Mouse (Mus musculus): ENCODE results near the gene Gigyf1. TPM values are rescaled to one million over a fixed set of nuclear protein-coding genes. Genes with fewer than 3 reads are reported as not detected.

Gigyf1 gene
- polyA plus RNA-seq, 1 experiment from 2014 or later = 14.0 TPM

DNA sequence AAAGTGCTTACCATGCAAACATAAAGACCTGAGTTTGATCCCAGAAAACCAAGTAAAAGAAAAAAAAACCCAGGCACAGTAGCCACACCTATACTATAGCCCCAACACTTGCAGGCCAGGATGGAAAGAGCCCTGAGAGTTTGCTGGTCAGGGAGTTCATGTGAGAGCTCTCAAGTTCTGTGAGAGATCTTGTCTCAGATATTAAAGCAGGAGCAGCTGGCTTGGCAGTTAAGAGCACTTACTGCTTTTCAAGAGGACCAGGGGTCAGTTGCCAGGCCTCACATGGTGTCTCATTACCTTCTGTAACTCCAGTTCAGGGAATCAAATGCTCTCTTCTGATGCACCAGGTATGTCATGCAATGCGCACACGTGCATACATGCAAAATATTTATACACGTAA, 16.4 kb downstream of the Gigyf1 start:
- Histone ChIP-seq H3K9ac (ENCODE audit: low read length) (no peak overlapping the region), H3K4me1 (replicated peaks; ENCODE audit: control insufficient read depth, insufficient read depth, low read length) (0 out of 2 replicates have a peak, but pooled peaks cover 7% of the 10 kb centered on the region), H3K9me3 (ENCODE audit: control insufficient read depth, low read length) (no peaks in the 10 kb centered on the region), H3K36me3 (ENCODE audit: control insufficient read depth, insufficient read depth, low read length) (no peaks in the 10 kb centered on the region), H3K4me3 (ENCODE audit: low read depth, low read length) (no peak overlapping the region), H3K27me3 (ENCODE audit: control insufficient read depth, insufficient read depth, low read length) (no peaks in the 10 kb centered on the region), H3K4me2 (ENCODE audit: low read depth, low read length, severe bottlenecking) (no peak overlapping the region), H3K27ac (ENCODE audit: low read depth, low read length) (no peak overlapping the region)
- WGBS = 96% methylated on average over 3 of the region's 3 CpGs
- no peak for ATAC-seq (replicated peaks; ENCODE audit: low FRiP score)
- DNase-seq (ENCODE audit: low spot score) = peak; percentile 40

DNA sequence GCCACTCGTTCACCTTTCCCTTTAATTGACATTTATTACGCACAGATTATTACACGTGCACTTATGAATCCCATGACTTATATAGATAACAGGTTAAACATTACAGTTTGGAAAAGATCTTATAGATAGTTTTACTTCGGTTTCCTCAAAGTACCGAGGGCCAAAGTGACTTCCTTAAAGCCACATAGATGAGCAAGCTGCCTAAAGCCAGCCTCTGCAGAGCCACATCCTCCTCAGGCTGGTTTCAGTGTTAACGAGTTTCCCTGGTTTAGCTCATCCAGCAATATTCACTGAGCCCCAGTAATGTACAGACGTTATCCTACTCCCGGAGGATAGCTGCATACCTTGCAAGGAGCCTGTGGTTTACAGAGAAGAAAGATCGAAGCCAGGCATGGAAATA, 17.0 kb downstream of the Gigyf1 start:
- Histone ChIP-seq H3K36me3 (ENCODE audit: control insufficient read depth, insufficient read depth, low read length) (no peaks in the 10 kb centered on the region), H3K27ac (ENCODE audit: low read depth, low read length) (no peak overlapping the region), H3K9ac (ENCODE audit: low read length) (no peak overlapping the region), H3K4me2 (ENCODE audit: low read depth, low read length, severe bottlenecking) (no peak overlapping the region), H3K27me3 (ENCODE audit: control insufficient read depth, insufficient read depth, low read length) (no peaks in the 10 kb centered on the region), H3K4me1 (replicated peaks; ENCODE audit: control insufficient read depth, insufficient read depth, low read length) (0 out of 2 replicates have a peak, but pooled peaks cover 4% of the 10 kb centered on the region), H3K4me3 (ENCODE audit: low read depth, low read length) (no peak overlapping the region), H3K9me3 (ENCODE audit: control insufficient read depth, low read length) (no peaks in the 10 kb centered on the region)
- 87% methylated on average over 9 of the region's 9 CpGs for WGBS
- no peak for DNase-seq (ENCODE audit: low spot score)
- ATAC-seq (replicated peaks; ENCODE audit: low FRiP score) = no peak

- Histone ChIP-seq H3K27me3 (ENCODE audit: control insufficient read depth, insufficient read depth, low read length) (no peaks in the 10 kb centered on the region), H3K27ac (ENCODE audit: low read depth, low read length) (no peak overlapping the region), H3K4me1 (replicated peaks; ENCODE audit: control insufficient read depth, insufficient read depth, low read length) (no peaks in the 10 kb centered on the region), H3K9me3 (ENCODE audit: control insufficient read depth, low read length) (no peaks in the 10 kb centered on the region), H3K4me3 (ENCODE audit: low read depth, low read length) (no peak overlapping the region), H3K9ac (ENCODE audit: low read length) (no peak overlapping the region), H3K4me2 (ENCODE audit: low read depth, low read length, severe bottlenecking) (no peak overlapping the region), H3K36me3 (ENCODE audit: control insufficient read depth, insufficient read depth, low read length) (no peaks in the 10 kb centered on the region)
- ATAC-seq (replicated peaks; ENCODE audit: low FRiP score) = no peak
- WGBS = 63% methylated on average over 4 of the region's 4 CpGs
- peak; percentile 47 for DNase-seq (ENCODE audit: low spot score)
Measured at GRCm38 (mm10) chr5:137537461-137537860, 19.1 kb downstream of the Gigyf1 start.

DNA sequence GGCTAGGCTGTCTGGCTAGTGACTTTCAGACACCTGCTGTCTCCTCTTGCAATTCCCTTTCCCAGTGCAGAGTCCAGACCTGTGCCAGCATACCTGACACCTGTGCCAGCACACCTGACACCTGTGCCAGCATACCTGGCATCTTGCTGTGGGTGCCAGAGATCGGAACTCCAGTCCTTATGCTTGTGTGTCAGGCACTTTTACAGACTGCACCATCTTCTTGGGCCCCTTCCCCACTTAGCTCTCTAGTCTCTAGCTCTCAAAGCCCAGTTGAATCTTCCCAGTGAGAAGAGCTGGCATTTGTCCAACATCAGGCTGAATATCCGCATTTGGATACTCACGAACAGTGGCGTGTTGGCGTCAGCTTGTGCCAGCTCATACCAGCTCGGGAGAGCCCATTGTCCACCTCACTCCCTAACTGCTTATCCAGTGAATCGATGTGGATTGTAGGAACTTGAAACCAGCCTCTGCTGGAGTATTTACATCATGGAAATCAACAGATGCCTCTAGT, 21.0 kb downstream of the Gigyf1 start:
- H3K4me2 ChIP-seq (ENCODE audit: low read depth, low read length, severe bottlenecking) = no peak overlapping the region
- ATAC-seq (replicated peaks; ENCODE audit: low FRiP score) = no peak

DNA sequence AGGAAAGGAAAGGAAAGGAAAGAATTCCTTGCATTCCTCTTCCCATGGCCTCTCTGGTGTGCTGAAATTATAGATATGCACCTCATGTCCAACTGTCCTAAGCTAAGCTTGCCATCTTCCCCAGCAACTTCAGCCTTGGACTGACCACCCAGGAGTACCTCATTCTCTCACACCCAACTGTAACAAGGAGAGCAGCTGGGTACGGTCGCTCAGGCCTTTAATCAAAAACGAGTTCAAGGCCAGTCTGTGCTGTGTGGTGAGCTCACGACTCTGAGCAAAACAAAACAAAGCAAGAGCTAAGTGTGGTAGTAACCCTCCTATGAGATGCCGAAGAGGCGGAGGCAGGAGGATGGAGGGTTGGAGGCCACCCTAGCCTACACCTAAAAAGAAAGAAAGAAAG, 22.6 kb downstream of the Gigyf1 start:
- DNase-seq (ENCODE audit: low spot score) = peak; percentile 30
- Histone ChIP-seq H3K9ac (ENCODE audit: low read length) (no peak overlapping the region), H3K4me1 (replicated peaks; ENCODE audit: control insufficient read depth, insufficient read depth, low read length) (no peaks in the 10 kb centered on the region), H3K9me3 (ENCODE audit: control insufficient read depth, low read length) (no peaks in the 10 kb centered on the region), H3K4me3 (ENCODE audit: low read depth, low read length) (no peak overlapping the region), H3K27ac (ENCODE audit: low read depth, low read length) (no peak overlapping the region), H3K4me2 (ENCODE audit: low read depth, low read length, severe bottlenecking) (no peak overlapping the region), H3K27me3 (ENCODE audit: control insufficient read depth, insufficient read depth, low read length) (no peaks in the 10 kb centered on the region), H3K36me3 (ENCODE audit: control insufficient read depth, insufficient read depth, low read length) (no peaks in the 10 kb centered on the region)
- ATAC-seq (replicated peaks; ENCODE audit: low FRiP score) = no peak
- 73% methylated on average over 6 of the region's 6 CpGs for WGBS

More for the DNA sequence above, 21.0 kb downstream of the Gigyf1 start:
- H3K4me3 ChIP-seq (ENCODE audit: low read depth, low read length) = no peak overlapping the region
- H3K27me3 ChIP-seq (ENCODE audit: control insufficient read depth, insufficient read depth, low read length) = no peaks in the 10 kb centered on the region
- 78% methylated on average over 7 of the region's 7 CpGs for WGBS
- no peaks in the 10 kb centered on the region for H3K4me1 ChIP-seq (replicated peaks; ENCODE audit: control insufficient read depth, insufficient read depth, low read length)
- H3K9ac ChIP-seq (ENCODE audit: low read length) = no peak overlapping the region
- no peak overlapping the region for H3K27ac ChIP-seq (ENCODE audit: low read depth, low read length)
- no peaks in the 10 kb centered on the region for H3K36me3 ChIP-seq (ENCODE audit: control insufficient read depth, insufficient read depth, low read length)
- DNase-seq (ENCODE audit: low spot score) = peak; percentile 39
- H3K9me3 ChIP-seq (ENCODE audit: control insufficient read depth, low read length) = no peaks in the 10 kb centered on the region

- Histone ChIP-seq H3K27ac (ENCODE audit: low read depth, low read length) (no peak overlapping the region), H3K4me1 (replicated peaks; ENCODE audit: control insufficient read depth, insufficient read depth, low read length) (no peaks in the 10 kb centered on the region), H3K27me3 (ENCODE audit: control insufficient read depth, insufficient read depth, low read length) (no peaks in the 10 kb centered on the region), H3K4me3 (ENCODE audit: low read depth, low read length) (no peak overlapping the region), H3K4me2 (ENCODE audit: low read depth, low read length, severe bottlenecking) (no peak overlapping the region), H3K36me3 (ENCODE audit: control insufficient read depth, insufficient read depth, low read length) (no peaks in the 10 kb centered on the region), H3K9ac (ENCODE audit: low read length) (no peak overlapping the region), H3K9me3 (ENCODE audit: control insufficient read depth, low read length) (no peaks in the 10 kb centered on the region)
- 78% methylated on average over 5 of the region's 5 CpGs for WGBS
- no peak for ATAC-seq (replicated peaks; ENCODE audit: low FRiP score)
- peak; percentile 35 for DNase-seq (ENCODE audit: low spot score)
Measured at GRCm38 (mm10) chr5:137541768-137542540, 23.6 kb downstream of the Gigyf1 start.

DNA sequence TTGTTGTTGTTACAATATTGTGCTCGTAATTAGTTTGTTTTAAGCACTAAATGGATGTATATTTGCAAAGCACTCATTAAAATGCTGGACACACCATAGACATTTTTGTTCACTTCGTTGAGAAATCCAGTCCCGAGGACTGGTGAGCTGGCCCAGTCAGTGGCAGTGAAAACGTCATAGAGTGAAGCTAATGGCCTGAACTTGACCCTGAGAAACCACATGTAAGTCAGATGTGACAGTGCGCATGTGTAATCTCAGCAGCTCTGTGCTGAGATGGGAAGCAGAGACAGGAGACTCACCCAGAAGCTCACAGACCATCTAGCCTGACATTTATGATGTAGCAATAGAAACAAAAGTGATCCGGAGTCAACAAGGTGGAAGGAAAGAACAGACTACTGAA, 26.6 kb downstream of the Gigyf1 start:
- no peaks in the 10 kb centered on the region for H3K27me3 ChIP-seq (ENCODE audit: control insufficient read depth, insufficient read depth, low read length)
- peak; percentile 16 for DNase-seq (ENCODE audit: low spot score)
- H3K4me1 ChIP-seq (replicated peaks; ENCODE audit: control insufficient read depth, insufficient read depth, low read length) = no peaks in the 10 kb centered on the region
- WGBS = 71% methylated on average over 6 of the region's 6 CpGs
- H3K4me2 ChIP-seq (ENCODE audit: low read depth, low read length, severe bottlenecking) = no peak overlapping the region
- no peak overlapping the region for H3K9ac ChIP-seq (ENCODE audit: low read length)
- H3K27ac ChIP-seq (ENCODE audit: low read depth, low read length) = no peak overlapping the region
- H3K9me3 ChIP-seq (ENCODE audit: control insufficient read depth, low read length) = no peaks in the 10 kb centered on the region
- H3K36me3 ChIP-seq (ENCODE audit: control insufficient read depth, insufficient read depth, low read length) = no peaks in the 10 kb centered on the region
- H3K4me3 ChIP-seq (ENCODE audit: low read depth, low read length) = no peak overlapping the region
- ATAC-seq (replicated peaks; ENCODE audit: low FRiP score) = no peak

- H3K36me3 ChIP-seq (ENCODE audit: control insufficient read depth, insufficient read depth, low read length) = no peaks in the 10 kb centered on the region
- ATAC-seq (replicated peaks; ENCODE audit: low FRiP score) (no peak), DNase-seq (ENCODE audit: low spot score) (peak; percentile 24)
- H3K4me3 ChIP-seq (ENCODE audit: low read depth, low read length) = no peak overlapping the region
- H3K9me3 ChIP-seq (ENCODE audit: control insufficient read depth, low read length) = no peaks in the 10 kb centered on the region
- WGBS = 77% methylated on average over 4 of the region's 4 CpGs
- H3K27me3 ChIP-seq (ENCODE audit: control insufficient read depth, insufficient read depth, low read length) = no peaks in the 10 kb centered on the region
- H3K4me1 ChIP-seq (replicated peaks; ENCODE audit: control insufficient read depth, insufficient read depth, low read length) = no peaks in the 10 kb centered on the region
- H3K27ac ChIP-seq (ENCODE audit: low read depth, low read length) = no peak overlapping the region
- H3K4me2 ChIP-seq (ENCODE audit: low read depth, low read length, severe bottlenecking) = no peak overlapping the region
- no peak overlapping the region for H3K9ac ChIP-seq (ENCODE audit: low read length)
Measured at GRCm38 (mm10) chr5:137545596-137545995, 27.2 kb downstream of the Gigyf1 start.

- ATAC-seq (replicated peaks; ENCODE audit: low FRiP score) (no peak), DNase-seq (ENCODE audit: low spot score) (peak; percentile 24)
- H3K4me3 ChIP-seq (ENCODE audit: low read depth, low read length) = no peak overlapping the region
- no peaks in the 10 kb centered on the region for H3K27me3 ChIP-seq (ENCODE audit: control insufficient read depth, insufficient read depth, low read length)
- no peak overlapping the region for H3K9ac ChIP-seq (ENCODE audit: low read length)
- H3K27ac ChIP-seq (ENCODE audit: low read depth, low read length) = no peak overlapping the region
- WGBS = 89% methylated on average over 2 of the region's 2 CpGs
- H3K36me3 ChIP-seq (ENCODE audit: control insufficient read depth, insufficient read depth, low read length) = no peaks in the 10 kb centered on the region
- H3K9me3 ChIP-seq (ENCODE audit: control insufficient read depth, low read length) = no peaks in the 10 kb centered on the region
- H3K4me2 ChIP-seq (ENCODE audit: low read depth, low read length, severe bottlenecking) = no peak overlapping the region
- peaks cover 8% of the 10 kb centered on the region; the same call in 1 of the 2 replicates for H3K4me1 ChIP-seq (replicated peaks; ENCODE audit: control insufficient read depth, insufficient read depth, low read length)
Measured at GRCm38 (mm10) chr5:137549840-137550239, 31.5 kb downstream of the Gigyf1 start.
